Mouse (Mus musculus) 416B (cell line): ENCODE data around the gene Morc3.
"Not testable (repeated sequence)": the region's sequence is repeated elsewhere in the genome, so short reads cannot be mapped to it uniquely, and the experiment has no call there.

Source experiments
- DNase-seq: peaks from one replicate; pipeline ENCODE4 v3.0.0; 2011; ENCODE audit warnings: low read depth

Morc3 gene

GRCm38 (mm10) chr16:93818691-93819324 is 13.1 kb upstream of the Morc3 start:
- DNase-seq, result peak; percentile 40

GRCm38 (mm10) chr16:93819325-93819696 is 12.6 kb upstream of the Morc3 start:
- DNase-seq, result no peak

- DNase-seq, result no peak
Measured at GRCm38 (mm10) chr16:93820040-93820439, 11.9 kb upstream of the Morc3 start.

GRCm38 (mm10) chr16:93821706-93822105 is 10.2 kb upstream of the Morc3 start:
- no peak for DNase-seq

GRCm38 (mm10) chr16:93822433-93823225 is 9.3 kb upstream of the Morc3 start:
- DNase-seq, result not testable (repeated sequence)

- DNase-seq, result no peak
Measured at GRCm38 (mm10) chr16:93824799-93825198, 7.1 kb upstream of the Morc3 start.

GRCm38 (mm10) chr16:93825463-93825862 is 6.5 kb upstream of the Morc3 start:
- no peak for DNase-seq

GRCm38 (mm10) chr16:93826054-93826453 is 5.9 kb upstream of the Morc3 start:
- no peak for DNase-seq

GRCm38 (mm10) chr16:93826478-93826877 is 5.4 kb upstream of the Morc3 start:
- DNase-seq, result not testable (repeated sequence)

- DNase-seq, result no peak
Measured at GRCm38 (mm10) chr16:93826909-93827308, 5.0 kb upstream of the Morc3 start.

- DNase-seq, result no peak
Measured at GRCm38 (mm10) chr16:93829526-93829925, 2.4 kb upstream of the Morc3 start.

GRCm38 (mm10) chr16:93830071-93830470 is 1.9 kb upstream of the Morc3 start:
- DNase-seq, result no peak

- DNase-seq, result no peak
Measured at GRCm38 (mm10) chr16:93830916-93831315, 1.0 kb upstream of the Morc3 start.

GRCm38 (mm10) chr16:93832451-93833276 is 743 bp downstream of the Morc3 start:
- peak; percentile 78 for DNase-seq

GRCm38 (mm10) chr16:93833551-93833950 is 1.6 kb downstream of the Morc3 start:
- peak; percentile 80 for DNase-seq

GRCm38 (mm10) chr16:93834076-93834475 is 2.2 kb downstream of the Morc3 start:
- DNase-seq, result peak; percentile 38

GRCm38 (mm10) chr16:93839049-93839448 is 7.1 kb downstream of the Morc3 start:
- DNase-seq, result peak; percentile 53

GRCm38 (mm10) chr16:93850527-93850926 is 18.6 kb downstream of the Morc3 start:
- DNase-seq, result no peak

- DNase-seq, result no peak
Measured at GRCm38 (mm10) chr16:93859967-93860366, 28.0 kb downstream of the Morc3 start.

- no peak for DNase-seq
Measured at GRCm38 (mm10) chr16:93860686-93861085, 28.8 kb downstream of the Morc3 start.

- no peak for DNase-seq
Measured at GRCm38 (mm10) chr16:93874841-93875240, 42.9 kb downstream of the Morc3 start.

- DNase-seq, result peak; percentile 50
Measured at GRCm38 (mm10) chr16:93877612-93878380, 45.9 kb downstream of the Morc3 start.
